Mouse (Mus musculus): ENCODE measurements around the gene Alkbh6. TPM values are rescaled to one million over a fixed set of nuclear protein-coding genes. Genes with fewer than 3 reads are reported as not detected.

Alkbh6 gene
- polyA plus RNA-seq, 1 experiment from 2014 or later, result 107 TPM

GRCm38 (mm10) chr7:30286701-30287410 lies 21.7 kb upstream of the Alkbh6 start:
- WGBS, result 71% methylated on average over 8 of the region's 8 CpGs
- H3K27ac ChIP-seq, result no peak overlapping the region
- peaks cover 16% of the 10 kb centered on the region for H3K4me1 ChIP-seq

GRCm38 (mm10) chr7:30288046-30288445 lies 20.5 kb upstream of the Alkbh6 start:
- no peak overlapping the region for H3K4me3 ChIP-seq
- peaks cover 21% of the 10 kb centered on the region for H3K4me1 ChIP-seq
- 71% methylated on average over 6 of the region's 6 CpGs for WGBS

More at GRCm38 (mm10) chr7:30286701-30287410, 21.7 kb upstream of the Alkbh6 start:
- H3K36me3 ChIP-seq, result no peaks in the 10 kb centered on the region
- H3K9me3 ChIP-seq (replicated peaks), result no peaks in the 10 kb centered on the region
- H3K4me3 ChIP-seq, result no peak overlapping the region
- peaks cover 12% of the 10 kb centered on the region; the same call in 1 of the 2 replicates for H3K27me3 ChIP-seq (ENCODE audit: low read depth, poor library complexity, severe bottlenecking)
- DNase-seq (ENCODE audit: low spot score), result no peak

GRCm38 (mm10) chr7:30289071-30289713 lies 19.3 kb upstream of the Alkbh6 start:
- Histone ChIP-seq H3K27ac (peak overlapping the region; percentile 61), H3K27me3 (ENCODE audit: low read depth, poor library complexity, severe bottlenecking) (peaks cover 12% of the 10 kb centered on the region; the same call in 1 of the 2 replicates), H3K9me3 (replicated peaks) (no peaks in the 10 kb centered on the region), H3K4me3 (0 out of 2 replicates have a peak overlapping the region, but pooled peaks have one; percentile 6), H3K36me3 (peaks cover 15% of the 10 kb centered on the region), H3K4me1 (peaks cover 21% of the 10 kb centered on the region)
- WGBS, result 71% methylated on average over 7 of the region's 7 CpGs
- DNase-seq (ENCODE audit: low spot score), result no peak

More at GRCm38 (mm10) chr7:30288046-30288445, 20.5 kb upstream of the Alkbh6 start:
- Histone ChIP-seq H3K36me3 (peaks cover 5% of the 10 kb centered on the region), H3K9me3 (replicated peaks) (no peaks in the 10 kb centered on the region), H3K27ac (no peak overlapping the region), H3K27me3 (ENCODE audit: low read depth, poor library complexity, severe bottlenecking) (peaks cover 12% of the 10 kb centered on the region; the same call in 1 of the 2 replicates)
- no peak for DNase-seq (ENCODE audit: low spot score)

GRCm38 (mm10) chr7:30289714-30290399 lies 18.7 kb upstream of the Alkbh6 start:
- peak overlapping the region; percentile 61 for H3K27ac ChIP-seq
- H3K36me3 ChIP-seq, result peaks cover 21% of the 10 kb centered on the region
- H3K9me3 ChIP-seq (replicated peaks), result no peaks in the 10 kb centered on the region
- peaks cover 12% of the 10 kb centered on the region; the same call in 1 of the 2 replicates for H3K27me3 ChIP-seq (ENCODE audit: low read depth, poor library complexity, severe bottlenecking)
- peaks cover 21% of the 10 kb centered on the region for H3K4me1 ChIP-seq
- 0 out of 2 replicates have a peak overlapping the region, but pooled peaks have one; percentile 6 for H3K4me3 ChIP-seq
- DNase-seq (ENCODE audit: low spot score), result peak; percentile 45
- WGBS, result 65% methylated on average over 10 of the region's 10 CpGs

- Histone ChIP-seq H3K9me3 (replicated peaks) (no peaks in the 10 kb centered on the region), H3K27ac (peak within 1 kb of the TSS; percentile 91), H3K4me3 (peak within 1 kb of the TSS; percentile 77), H3K36me3 (peaks cover 37% of the 10 kb centered on the region), H3K27me3 (ENCODE audit: low read depth, poor library complexity, severe bottlenecking) (peaks cover 6% of the 10 kb centered on the region; the same call in 1 of the 2 replicates), H3K4me1 (peaks cover 21% of the 10 kb centered on the region)
- WGBS, result 8% methylated on average over 35 of the region's 35 CpGs
- peak; percentile 85 for DNase-seq (ENCODE audit: low spot score)
Measured at GRCm38 (mm10) chr7:30291215-30292131, 17.0 kb upstream of the Alkbh6 start, which contains the start of gene Clip3. TSS of gene Clip3 (plus strand) at chr7:30291728.

GRCm38 (mm10) chr7:30293795-30294194 lies 14.7 kb upstream of the Alkbh6 start:
- DNase-seq (ENCODE audit: low spot score), result no peak
- Histone ChIP-seq H3K27me3 (ENCODE audit: low read depth, poor library complexity, severe bottlenecking) (peaks cover 6% of the 10 kb centered on the region; the same call in 1 of the 2 replicates), H3K36me3 (peaks cover 61% of the 10 kb centered on the region), H3K27ac (no peak overlapping the region), H3K9me3 (replicated peaks) (no peaks in the 10 kb centered on the region), H3K4me3 (no peak overlapping the region), H3K4me1 (peaks cover 21% of the 10 kb centered on the region)
- WGBS, result 87% methylated on average over 13 of the region's 13 CpGs

- Histone ChIP-seq H3K36me3 (peaks cover 66% of the 10 kb centered on the region), H3K4me1 (peaks cover 19% of the 10 kb centered on the region), H3K27ac (no peak overlapping the region), H3K4me3 (no peak overlapping the region), H3K27me3 (ENCODE audit: low read depth, poor library complexity, severe bottlenecking) (peaks cover 3% of the 10 kb centered on the region; the same call in 1 of the 2 replicates), H3K9me3 (replicated peaks) (no peaks in the 10 kb centered on the region)
- 93% methylated on average over 5 of the region's 5 CpGs for WGBS
- DNase-seq (ENCODE audit: low spot score), result no peak
Measured at GRCm38 (mm10) chr7:30294296-30294695, 14.2 kb upstream of the Alkbh6 start.

GRCm38 (mm10) chr7:30295103-30295502 lies 13.4 kb upstream of the Alkbh6 start:
- Histone ChIP-seq H3K36me3 (peaks cover 74% of the 10 kb centered on the region), H3K4me1 (peaks cover 12% of the 10 kb centered on the region), H3K9me3 (replicated peaks) (no peaks in the 10 kb centered on the region), H3K27ac (no peak overlapping the region), H3K27me3 (ENCODE audit: low read depth, poor library complexity, severe bottlenecking) (no peaks in the 10 kb centered on the region), H3K4me3 (no peak overlapping the region)
- 69% methylated on average over 10 of the region's 10 CpGs for WGBS
- no peak for DNase-seq (ENCODE audit: low spot score)

- Histone ChIP-seq H3K27ac (no peak overlapping the region), H3K27me3 (ENCODE audit: low read depth, poor library complexity, severe bottlenecking) (no peaks in the 10 kb centered on the region), H3K36me3 (peaks cover 89% of the 10 kb centered on the region), H3K4me1 (peaks cover 6% of the 10 kb centered on the region), H3K4me3 (no peak overlapping the region), H3K9me3 (replicated peaks) (no peaks in the 10 kb centered on the region)
- 92% methylated on average over 15 of the region's 15 CpGs for WGBS
- no peak for DNase-seq (ENCODE audit: low spot score)
Measured at GRCm38 (mm10) chr7:30296816-30297215, 11.7 kb upstream of the Alkbh6 start.

GRCm38 (mm10) chr7:30297266-30297665 lies 11.3 kb upstream of the Alkbh6 start:
- 83% methylated on average over 16 of the region's 16 CpGs for WGBS
- Histone ChIP-seq H3K27me3 (ENCODE audit: low read depth, poor library complexity, severe bottlenecking) (no peaks in the 10 kb centered on the region), H3K4me3 (no peak overlapping the region), H3K36me3 (peaks cover 94% of the 10 kb centered on the region), H3K27ac (no peak overlapping the region), H3K9me3 (replicated peaks) (no peaks in the 10 kb centered on the region), H3K4me1 (peaks cover 1% of the 10 kb centered on the region)
- DNase-seq (ENCODE audit: low spot score), result no peak

GRCm38 (mm10) chr7:30300914-30301313 lies 7.6 kb upstream of the Alkbh6 start:
- no peaks in the 10 kb centered on the region for H3K9me3 ChIP-seq (replicated peaks)
- peak; percentile 54 for DNase-seq (ENCODE audit: low spot score)
- no peak overlapping the region for H3K27ac ChIP-seq
- peaks cover 91% of the 10 kb centered on the region for H3K36me3 ChIP-seq
- H3K4me3 ChIP-seq, result no peak overlapping the region
- H3K27me3 ChIP-seq (ENCODE audit: low read depth, poor library complexity, severe bottlenecking), result no peaks in the 10 kb centered on the region
- no peaks in the 10 kb centered on the region for H3K4me1 ChIP-seq
- WGBS, result 46% methylated on average over 3 of the region's 3 CpGs

Measured in limb, embryonic 10.5 days (tissue).